Mouse (Mus musculus) mature B cell (primary cell): Measurements from ENCODE around the gene Flvcr1.

Source experiments
- in situ Hi-C: fragments of 300-500 bp; cut with MboI; formaldehyde crosslinking; loops from 2 replicates; pipeline ENCODE4 v1.14.3; 2019

Gene Flvcr1

DNA sequence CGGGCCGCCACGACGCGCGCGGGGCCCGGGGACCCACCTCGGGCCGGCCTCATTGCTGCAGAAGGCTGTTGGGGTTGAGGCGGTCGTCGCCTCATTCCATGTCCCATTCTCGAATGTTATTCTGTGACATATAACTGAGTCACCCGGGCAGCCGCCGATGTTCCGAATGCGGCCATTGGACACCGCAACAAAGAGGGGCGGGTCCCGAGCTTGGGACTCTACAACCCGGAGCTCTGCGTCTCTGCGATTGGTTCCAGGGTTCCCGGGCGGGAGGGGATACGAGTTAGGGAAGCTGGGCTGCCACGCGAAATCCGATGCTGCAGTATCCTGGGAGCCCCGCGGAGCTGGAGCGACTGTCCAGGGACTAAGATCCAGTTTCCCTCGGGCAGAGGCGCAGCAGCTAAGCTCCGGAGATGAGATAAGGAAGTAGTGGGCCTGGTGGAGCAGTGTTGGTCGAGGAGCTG is 46.8 kb downstream of the Flvcr1 start, which contains the start of gene Vash2:
Gene Vash2 (minus strand): TSS at position 197 of the 464 bp plus-strand sequence.
- in situ Hi-C loops = no loop called here

- in situ Hi-C loops = no loop called here
Observed at GRCm38 (mm10) chr1:190978511-190979073, 47.4 kb downstream of the Flvcr1 start.

- in situ Hi-C loops = no loop called here
Observed at GRCm38 (mm10) chr1:190978001-190978400, 48.0 kb downstream of the Flvcr1 start.

- in situ Hi-C loops = no loop called here
Observed at GRCm38 (mm10) chr1:190976887-190977573, 48.9 kb downstream of the Flvcr1 start.

DNA sequence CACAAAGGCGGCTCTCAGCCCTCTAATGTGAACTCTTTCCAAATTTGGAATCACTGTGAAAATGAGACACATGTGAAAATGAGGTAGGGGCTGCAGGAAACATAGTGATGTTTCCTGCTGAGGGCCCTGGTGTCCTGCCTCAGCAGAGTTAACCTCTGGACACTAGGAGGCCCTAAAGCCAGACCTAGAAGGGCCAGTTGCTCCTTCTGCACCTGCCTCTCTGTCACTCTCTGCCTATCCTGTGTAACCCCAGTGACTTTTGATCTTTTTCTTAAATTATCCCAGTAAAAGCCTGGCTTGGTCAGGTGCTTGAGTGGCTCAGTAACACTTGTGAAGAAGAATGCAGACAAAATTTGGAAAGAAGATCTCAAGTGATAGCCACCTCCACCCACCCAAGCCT is 51.1 kb downstream of the Flvcr1 start:
- in situ Hi-C loops = no loop called here

DNA sequence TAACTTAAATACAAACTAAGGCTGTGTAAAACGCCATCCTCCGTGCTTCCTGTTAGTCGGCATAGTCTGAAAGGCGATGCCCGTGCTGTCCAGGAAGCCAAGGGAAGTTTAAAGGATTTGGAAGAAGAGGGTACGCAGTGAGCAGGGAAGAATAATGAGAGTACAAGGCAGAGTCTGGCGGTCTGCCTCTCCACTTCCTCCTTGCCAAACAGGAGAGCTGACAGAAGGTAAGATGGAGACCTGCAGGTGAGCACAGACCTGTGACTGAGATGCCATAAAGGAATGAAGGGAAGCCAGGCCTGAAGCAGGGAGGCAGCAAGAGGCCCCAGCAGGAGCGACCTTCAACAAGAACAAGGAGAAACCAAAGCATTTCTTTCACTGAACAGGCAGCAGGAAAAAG is 51.8 kb downstream of the Flvcr1 start:
- in situ Hi-C loops = no loop called here

DNA sequence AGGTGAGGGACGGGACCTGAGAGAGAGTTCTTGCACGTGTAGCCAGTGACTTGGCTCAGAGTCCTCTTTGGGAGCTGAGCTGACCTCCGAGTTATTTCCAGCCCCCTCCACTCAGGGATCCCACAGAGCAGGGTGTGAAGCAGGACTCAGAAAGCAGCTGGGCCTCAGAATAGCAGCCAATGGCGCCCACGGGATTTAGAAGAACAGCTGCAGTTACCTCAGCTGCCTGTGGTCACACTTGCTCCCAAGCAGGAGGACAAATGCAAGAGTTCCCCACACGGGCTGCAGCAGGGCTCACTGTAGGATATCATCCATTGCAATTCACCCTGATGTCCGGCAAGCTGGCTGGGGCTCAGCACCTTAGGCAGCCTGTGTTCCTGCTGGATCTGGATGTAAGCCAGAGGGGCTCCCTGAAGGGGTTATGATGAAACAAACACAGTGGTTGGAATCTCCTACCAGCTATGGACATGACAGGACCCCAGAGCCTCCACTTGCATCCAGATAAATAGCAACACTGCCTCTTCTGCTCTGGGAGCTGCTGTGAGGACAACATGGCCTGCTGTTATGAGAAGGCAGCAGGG is 53.3 kb downstream of the Flvcr1 start:
- in situ Hi-C loops = no loop called here

DNA sequence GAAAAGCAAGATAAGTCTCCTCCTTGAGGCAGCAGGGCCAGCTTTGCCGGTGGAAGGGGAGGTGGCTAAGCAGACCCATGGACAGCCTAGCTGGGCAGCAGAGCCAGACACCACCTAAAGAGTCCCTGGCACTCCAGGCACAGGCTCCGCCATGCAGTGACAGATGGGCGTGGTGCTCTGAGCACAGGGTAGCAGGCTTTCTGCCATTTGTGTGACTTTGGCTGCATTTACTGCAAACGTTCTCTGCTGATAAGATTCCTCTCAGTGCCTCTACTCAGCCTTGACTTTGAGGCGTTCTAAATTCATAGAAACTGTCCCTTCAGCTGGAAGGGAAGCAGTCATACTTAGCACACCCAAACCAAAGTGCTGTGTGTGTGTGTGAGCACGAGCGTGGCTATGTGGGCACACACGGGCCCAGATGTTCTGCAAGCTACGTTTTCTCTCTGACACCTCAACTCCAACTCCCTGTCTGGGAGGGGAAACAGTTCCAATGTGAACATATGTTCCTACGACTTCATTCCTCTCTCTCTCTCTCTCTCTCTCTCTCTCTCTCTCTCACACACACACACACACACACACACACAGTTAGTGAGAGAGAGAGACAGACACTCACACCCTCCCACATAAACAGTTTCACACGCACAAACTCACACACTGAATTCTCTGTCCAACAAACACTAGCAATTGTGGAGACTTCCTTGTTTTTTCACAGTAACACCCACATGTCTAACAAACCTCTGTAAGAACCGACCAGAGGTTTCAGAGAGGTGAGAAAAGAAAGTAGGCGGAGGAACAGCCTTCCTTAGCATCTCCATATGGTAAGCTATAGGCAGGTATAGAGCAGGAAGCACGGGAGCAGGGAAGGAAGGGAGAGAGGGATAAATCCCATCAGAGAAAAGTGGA is 54.0 kb downstream of the Flvcr1 start:
- in situ Hi-C loops = no loop called here

DNA sequence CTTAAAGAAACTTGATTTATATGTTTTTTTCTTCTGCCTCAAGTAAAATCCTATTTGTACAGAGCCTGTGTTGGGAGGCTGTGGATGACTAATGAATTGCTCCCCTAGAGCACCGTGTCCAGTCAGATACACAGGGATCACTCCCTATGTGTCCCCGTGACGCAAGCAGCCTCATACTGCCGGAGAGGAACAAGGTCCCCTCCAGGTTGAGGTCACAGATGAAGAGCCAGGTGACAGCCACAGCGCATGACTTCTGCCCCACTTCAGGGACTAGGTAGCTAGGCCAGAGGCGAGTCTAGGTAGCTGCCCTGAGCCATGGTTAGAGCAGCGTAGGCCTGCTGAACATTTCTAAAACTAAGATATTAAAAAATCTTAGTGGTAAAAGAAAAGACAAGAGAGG is 57.9 kb downstream of the Flvcr1 start:
- in situ Hi-C loops = no loop called here

DNA sequence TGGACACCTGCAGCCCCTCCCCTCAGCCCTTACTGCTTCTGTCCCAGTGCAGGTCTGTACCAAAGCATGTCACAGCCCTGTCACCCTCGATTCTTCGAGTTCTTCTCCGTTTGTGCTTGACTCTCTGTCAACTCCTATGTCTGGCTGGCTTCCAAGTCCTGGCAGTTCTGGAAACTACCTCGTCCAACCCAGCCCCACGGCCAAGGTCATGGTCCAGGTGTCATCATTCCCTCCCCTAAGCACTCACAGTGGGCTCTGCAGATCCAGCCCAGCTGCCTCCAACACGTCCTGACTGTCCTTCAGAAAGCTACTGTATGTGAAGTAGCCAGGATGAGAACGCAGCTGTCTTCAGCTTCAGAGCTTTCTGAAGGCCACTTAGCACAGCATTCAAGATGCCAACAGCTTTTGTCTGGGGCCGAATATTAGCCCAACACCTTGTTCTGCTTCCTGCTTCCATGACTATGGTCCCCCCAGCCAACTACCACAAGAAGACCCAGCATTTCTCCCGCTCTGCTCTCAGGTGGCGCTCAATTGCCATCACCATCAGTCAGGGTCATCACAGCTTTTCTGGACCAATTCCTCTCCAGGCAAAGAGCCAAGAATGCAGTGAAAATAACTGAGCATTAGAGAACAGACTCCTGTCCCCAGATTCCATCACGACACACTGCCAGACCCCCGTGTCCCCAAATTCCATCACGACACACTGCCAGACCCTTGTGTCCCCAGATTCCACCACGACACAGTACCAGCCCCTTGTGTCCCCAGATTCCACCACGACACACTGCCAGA is 60.8 kb downstream of the Flvcr1 start:
- in situ Hi-C loops = no loop called here

GRCm38 (mm10) chr1:190962760-190963159 is 63.2 kb downstream of the Flvcr1 start:
- in situ Hi-C loops = no loop called here

- in situ Hi-C loops = no loop called here
Observed at GRCm38 (mm10) chr1:190958821-190959220, 67.1 kb downstream of the Flvcr1 start.
